Mouse (Mus musculus) C2C12 (cell line): ENCODE data around the gene Ebf1. TPM values are rescaled to one million over a fixed set of nuclear protein-coding genes. Genes with fewer than 3 reads are reported as not detected.
A peak's percentile ranks its signal among the peaks of the same experiment; 100 is the strongest.

Experiments
- H3K27me3 ChIP-seq: one replicate; pipeline ENCODE4 v1.6.1; 2011; ENCODE audit not compliant: control insufficient read depth, insufficient read depth, insufficient read length
- H3K36me3 ChIP-seq: one replicate; pipeline ENCODE4 v1.6.1; 2011; ENCODE audit not compliant: control insufficient read depth, insufficient read depth
- H3K4me3 ChIP-seq: one replicate; pipeline ENCODE4 v1.5.1; 2011; ENCODE audit warnings: mild to moderate bottlenecking, control low read depth; ENCODE audit not compliant: poor library complexity, insufficient read depth, severe bottlenecking
- H3K79me2 ChIP-seq: one replicate; pipeline ENCODE4 v1.6.1; 2011; ENCODE audit not compliant: control insufficient read depth, insufficient read depth
- H3K79me3 ChIP-seq: one replicate; pipeline ENCODE4 v1.6.1; 2011; ENCODE audit warnings: low read depth, control low read depth
- H3ac ChIP-seq: one replicate; pipeline ENCODE3; 2011; ENCODE audit warnings: low read depth; ENCODE audit not compliant: control insufficient read depth, insufficient read length
- CEBPB ChIP-seq: IDR thresholded peaks from one replicate; pipeline ENCODE4 v1.6.1; 2011; ENCODE audit warnings: low read depth, mild to moderate bottlenecking, control low read depth, moderate library complexity
- CTCF ChIP-seq: IDR thresholded peaks from one replicate; pipeline ENCODE4 v1.5.1; 2011; ENCODE audit not compliant: control insufficient read depth, insufficient read depth, insufficient read length
- FOSL1 ChIP-seq: IDR thresholded peaks from one replicate; pipeline ENCODE4 v1.8.0; 2011; ENCODE audit warnings: mild to moderate bottlenecking, low read length; ENCODE audit not compliant: poor library complexity, insufficient read depth, severe bottlenecking
- MAX ChIP-seq: IDR thresholded peaks from one replicate; pipeline ENCODE4 v1.6.1; 2011; ENCODE audit warnings: mild to moderate bottlenecking, control low read depth
- MYOD1 ChIP-seq: IDR thresholded peaks from one replicate; pipeline ENCODE4 v1.6.1; 2011; ENCODE audit warnings: low read depth; ENCODE audit not compliant: control insufficient read depth, insufficient read length
- MYOG ChIP-seq: IDR thresholded peaks from one replicate; pipeline ENCODE4 v1.6.1; 2011; ENCODE audit not compliant: control insufficient read depth, insufficient read length; ENCODE audit errors: extremely low read depth
- USF1 ChIP-seq: IDR thresholded peaks from one replicate; pipeline ENCODE4 v1.6.1; 2011; ENCODE audit warnings: low read depth, mild to moderate bottlenecking, control low read depth, moderate library complexity
- polyA plus RNA-seq: library from polyadenylated mRNA; unstranded; fragments of >200 nt; fragmentation: generic; extraction: Trizol; gene quantifications from one replicate; pipeline ENCODE4 v1.2.1, GENCODE M21; 2012; ENCODE audit warnings: missing spikeins

Gene Ebf1
- polyA plus RNA-seq, 1 experiment: 4.3 TPM

DNA sequence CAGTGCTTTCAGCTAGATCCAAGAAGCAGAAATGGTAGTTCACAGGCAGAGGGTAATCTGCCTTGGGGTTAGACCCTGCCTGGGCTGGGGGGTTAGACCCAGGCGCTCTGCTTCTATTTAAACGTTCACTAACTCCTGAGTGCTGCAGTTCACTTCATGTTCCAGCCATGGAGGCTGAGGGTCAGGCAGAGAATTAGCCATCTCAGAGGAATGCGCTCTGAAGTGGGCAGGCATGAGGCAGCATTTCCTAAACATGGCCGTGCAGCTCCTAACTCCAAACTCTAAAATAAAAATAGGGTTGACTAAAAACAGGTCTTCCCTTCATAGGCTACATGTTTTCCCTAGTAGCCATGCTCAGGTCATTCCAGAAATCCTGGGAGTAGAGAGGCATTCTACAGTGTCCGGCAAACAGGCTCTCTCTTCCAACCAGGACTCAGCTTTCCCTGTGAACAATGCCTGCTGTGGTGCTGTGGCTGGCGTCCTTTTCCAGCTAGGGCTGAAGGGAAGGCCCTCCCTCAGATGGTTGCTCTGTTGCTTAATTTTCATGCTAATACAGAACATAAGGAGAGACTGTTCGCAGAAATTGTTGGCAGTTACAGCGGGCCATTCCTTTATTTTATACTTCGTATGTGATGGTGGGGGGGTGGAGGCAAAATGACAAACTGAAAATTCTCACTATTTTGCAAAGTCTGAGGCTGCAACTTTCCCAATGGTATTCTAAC is 386.8 kb downstream of the Ebf1 start:
- no peaks in the 10 kb centered on the region for H3K79me2 ChIP-seq
- no peak overlapping the region for H3K4me3 ChIP-seq
- H3ac ChIP-seq: no peak overlapping the region

DNA sequence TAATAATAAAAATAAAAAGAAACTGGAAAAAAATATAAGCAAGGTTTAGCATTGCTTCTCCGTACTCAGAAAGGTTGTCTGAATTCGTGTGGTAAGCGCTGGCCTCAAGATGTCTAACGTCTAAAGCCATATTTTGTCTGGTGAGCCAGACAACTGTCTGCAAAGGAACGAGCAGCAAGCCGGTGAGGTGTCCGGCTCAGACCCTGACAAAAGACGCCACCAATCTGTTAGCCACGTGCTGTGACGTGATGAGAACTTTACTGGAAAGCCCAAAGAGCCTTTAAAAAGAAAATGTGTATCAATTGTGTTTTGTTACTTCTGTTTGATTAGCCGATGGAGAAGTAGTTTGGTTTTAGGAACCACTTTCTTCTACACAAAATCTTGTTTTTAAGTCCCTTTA is 390.2 kb downstream of the Ebf1 start:
- no peaks in the 10 kb centered on the region for H3K79me3 ChIP-seq

More for the DNA sequence above, 386.8 kb downstream of the Ebf1 start:
- TF ChIP-seq CTCF (no peak), CEBPB (no peak), MAX (no peak), FOSL1 (no peak), USF1 (no peak), MYOD1 (no peak), MYOG (no peak)
- no peaks in the 10 kb centered on the region for H3K79me3 ChIP-seq
- H3K27me3 ChIP-seq: no peaks in the 10 kb centered on the region
- peaks cover 7% of the 10 kb centered on the region for H3K36me3 ChIP-seq

DNA sequence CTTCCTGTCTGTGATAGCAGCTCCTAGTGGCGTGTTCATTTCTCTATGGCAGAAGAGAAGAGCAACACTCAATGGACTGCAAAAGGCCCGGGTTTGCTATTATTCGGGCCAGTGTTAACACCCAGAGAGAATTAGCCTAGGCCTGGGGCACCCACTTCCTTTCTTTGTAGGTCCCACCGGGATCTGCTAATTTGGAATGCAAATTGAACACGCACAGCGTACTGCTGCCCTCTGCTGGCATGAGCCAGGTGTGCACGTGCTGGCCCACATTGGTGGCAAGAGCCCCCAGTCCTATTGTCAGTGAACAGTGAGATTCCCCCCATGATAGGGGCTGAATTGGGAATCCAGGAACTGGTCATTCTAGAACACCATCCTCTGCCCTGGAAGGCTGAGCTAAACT is 391.0 kb downstream of the Ebf1 start:
- Histone ChIP-seq H3K79me2 (no peaks in the 10 kb centered on the region), H3K36me3 (peaks cover 4% of the 10 kb centered on the region), H3K79me3 (no peaks in the 10 kb centered on the region), H3ac (no peak overlapping the region), H3K4me3 (no peak overlapping the region), H3K27me3 (no peaks in the 10 kb centered on the region)
- TF ChIP-seq MYOG (no peak), CEBPB (no peak), MYOD1 (no peak), MAX (peak; percentile 98), FOSL1 (no peak), CTCF (peak; percentile 90), USF1 (peak; percentile 53)

More for the DNA sequence above, 390.2 kb downstream of the Ebf1 start:
- H3K79me2 ChIP-seq: no peaks in the 10 kb centered on the region
- H3K4me3 ChIP-seq: no peak overlapping the region
- TF ChIP-seq USF1 (no peak), CTCF (no peak), MAX (no peak), CEBPB (no peak), MYOD1 (no peak), FOSL1 (no peak), MYOG (no peak)
- H3ac ChIP-seq: no peak overlapping the region
- H3K36me3 ChIP-seq: peaks cover 4% of the 10 kb centered on the region
- H3K27me3 ChIP-seq: no peaks in the 10 kb centered on the region

DNA sequence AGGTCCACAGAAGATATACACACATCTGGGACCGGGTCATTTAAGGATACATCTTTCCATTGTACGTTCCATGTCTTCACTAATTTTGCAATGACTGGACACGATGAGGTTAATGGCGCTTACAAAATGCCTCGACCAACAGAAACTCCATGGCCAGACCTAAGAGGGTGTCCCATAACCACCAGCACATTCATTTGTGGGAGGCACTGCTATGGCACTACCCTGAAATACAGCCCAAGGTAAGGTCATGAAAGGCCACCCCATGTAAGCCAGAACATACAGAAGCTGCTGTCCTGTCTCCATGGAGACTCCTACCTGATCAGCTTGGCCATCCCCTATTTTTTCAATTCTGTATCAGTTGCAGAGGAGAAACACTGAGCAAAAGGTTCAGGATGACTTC is 391.6 kb downstream of the Ebf1 start:
- no peak overlapping the region for H3ac ChIP-seq
- TF ChIP-seq CTCF (no peak), MYOD1 (no peak), CEBPB (no peak), USF1 (no peak), MYOG (no peak), FOSL1 (no peak), MAX (no peak)
- H3K36me3 ChIP-seq: peaks cover 4% of the 10 kb centered on the region
- H3K4me3 ChIP-seq: no peak overlapping the region
- no peaks in the 10 kb centered on the region for H3K27me3 ChIP-seq
- H3K79me3 ChIP-seq: no peaks in the 10 kb centered on the region
- no peaks in the 10 kb centered on the region for H3K79me2 ChIP-seq

DNA sequence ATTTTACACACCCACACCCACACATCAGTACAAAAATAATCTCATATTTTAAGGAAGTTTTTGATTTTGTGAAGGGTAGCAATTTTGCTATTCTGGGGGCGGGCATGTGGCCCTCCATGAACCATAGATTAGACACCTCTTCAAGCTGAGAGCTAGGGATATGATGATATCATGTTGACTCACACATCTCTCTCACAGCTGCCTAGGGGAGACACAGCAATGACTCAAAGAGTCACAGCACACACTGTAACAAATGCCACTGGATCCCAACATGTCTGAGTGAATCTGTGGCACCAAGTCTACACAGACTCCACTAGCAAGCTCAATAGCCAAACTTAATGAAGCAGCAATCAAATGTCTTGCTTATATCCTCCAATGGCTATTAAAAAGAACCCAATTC is 395.0 kb downstream of the Ebf1 start:
- Histone ChIP-seq H3K36me3 (no peaks in the 10 kb centered on the region), H3K79me3 (no peaks in the 10 kb centered on the region), H3K4me3 (no peak overlapping the region), H3K27me3 (no peaks in the 10 kb centered on the region), H3K79me2 (no peaks in the 10 kb centered on the region), H3ac (no peak overlapping the region)
- TF ChIP-seq USF1 (no peak), CTCF (no peak), MYOD1 (peak; percentile 86), FOSL1 (peak; percentile 60)

DNA sequence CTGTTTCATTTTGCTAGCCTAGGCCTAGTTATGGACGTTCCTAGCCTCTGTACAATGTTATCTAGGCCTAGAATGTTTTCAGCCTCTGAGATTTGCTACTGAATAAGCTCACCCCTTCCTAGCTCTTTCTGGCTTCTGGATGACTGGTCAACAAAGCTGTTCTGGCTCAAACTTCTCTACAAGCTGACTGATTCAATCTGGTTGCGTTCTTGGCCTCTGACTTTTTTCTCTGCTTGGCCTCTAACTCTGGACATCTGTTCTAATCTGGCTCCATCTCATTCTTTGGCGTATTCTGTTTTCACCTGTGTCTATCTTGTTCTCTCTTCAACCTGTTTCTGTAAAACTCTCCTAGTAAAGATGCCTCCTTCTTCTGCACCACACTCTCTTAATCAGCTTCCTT is 400.4 kb downstream of the Ebf1 start:
- Histone ChIP-seq H3K79me3 (no peaks in the 10 kb centered on the region), H3K36me3 (no peaks in the 10 kb centered on the region), H3ac (no peak overlapping the region), H3K27me3 (no peaks in the 10 kb centered on the region), H3K4me3 (no peak overlapping the region), H3K79me2 (no peaks in the 10 kb centered on the region)
- TF ChIP-seq CEBPB (no peak), FOSL1 (no peak), MYOG (no peak), MAX (no peak), USF1 (no peak), MYOD1 (no peak), CTCF (no peak)
